Mouse (Mus musculus) embryonic facial prominence, embryonic 12.5 days (tissue): ENCODE data around the gene Filip1l. TPM values are rescaled to one million over a fixed set of nuclear protein-coding genes. Genes with fewer than 3 reads are reported as not detected.

Experiments
- ATAC-seq: fragments of 200-750 bp; cut with Nextera tagmentation; 2 replicates; pipeline ENCODE4 v1.8.0; 2017; ENCODE audit not compliant: insufficient number of reproducible peaks, insufficient read depth, low FRiP score, low TSS enrichment
- H3K27ac ChIP-seq: fragments of 300-500 bp; sonication (generic); 2 replicates; pipeline ENCODE4 v1.5.1; 2016; ENCODE audit warnings: mild to moderate bottlenecking
- H3K27me3 ChIP-seq: fragments of 300-500 bp; sonication (generic); 2 replicates; pipeline ENCODE4 v1.6.1; 2016; ENCODE audit warnings: mild to moderate bottlenecking, moderate library complexity
- H3K36me3 ChIP-seq: fragments of 300-500 bp; sonication (generic); 2 replicates; pipeline ENCODE4 v1.6.1; 2016; ENCODE audit warnings: mild to moderate bottlenecking
- H3K4me1 ChIP-seq: fragments of 300-500 bp; sonication (generic); 2 replicates; pipeline ENCODE4 v1.6.1; 2016
- H3K4me2 ChIP-seq: fragments of 300-500 bp; sonication (generic); replicated peaks from 2 replicates; pipeline ENCODE4 v1.6.1; 2016; ENCODE audit warnings: mild to moderate bottlenecking, moderate library complexity
- H3K4me3 ChIP-seq: fragments of 300-500 bp; sonication (generic); 2 replicates; pipeline ENCODE4 v1.5.1; 2016; ENCODE audit warnings: mild to moderate bottlenecking
- H3K9ac ChIP-seq: fragments of 300-500 bp; sonication (generic); 2 replicates; pipeline ENCODE4 v1.6.1; 2016; ENCODE audit warnings: mild to moderate bottlenecking, moderate library complexity
- H3K9me3 ChIP-seq: fragments of 300-500 bp; sonication (generic); 2 replicates; pipeline ENCODE4 v1.6.1; 2016; ENCODE audit warnings: mild to moderate bottlenecking, moderate library complexity
- WGBS: fragments of 180-500 bp; shearing (Covaris S2); methylation state at CpG from one replicate; pipeline ENCODE4 v1.1.7; 2016; 5-methylcytosine and 5-hydroxymethylcytosine counted together
- polyA plus RNA-seq: library from polyadenylated mRNA; unstranded; fragments of >200 nt; fragmentation: Nextera tagmentation; extraction: Ambion mirVana; gene quantifications from 2 replicates; pipeline ENCODE4 v1.2.1, GENCODE M21; 2016

The Filip1l gene
- polyA plus RNA-seq, 1 experiment from 2014 or later, result 27.4 TPM

- 28% methylated on average over 6 of the region's 6 CpGs for WGBS
- Histone ChIP-seq H3K9me3 (no peaks in the 10 kb centered on the region), H3K4me1 (peaks cover 27% of the 10 kb centered on the region), H3K36me3 (no peaks in the 10 kb centered on the region), H3K27ac (no peak overlapping the region), H3K4me2 (no peak overlapping the region), H3K4me3 (no peak overlapping the region), H3K27me3 (no peaks in the 10 kb centered on the region), H3K9ac (no peak overlapping the region)
- ATAC-seq, result no peak
Measured at GRCm38 (mm10) chr16:57401702-57402101, 48.8 kb downstream of the Filip1l start.

- peaks cover 28% of the 10 kb centered on the region for H3K4me1 ChIP-seq
- no peaks in the 10 kb centered on the region for H3K9me3 ChIP-seq
- H3K27ac ChIP-seq, result no peak overlapping the region
Measured at GRCm38 (mm10) chr16:57402910-57403309, 50.0 kb downstream of the Filip1l start.

GRCm38 (mm10) chr16:57403825-57404224 lies 50.9 kb downstream of the Filip1l start:
- H3K9ac ChIP-seq, result no peak overlapping the region
- H3K4me1 ChIP-seq, result peaks cover 22% of the 10 kb centered on the region
- H3K4me2 ChIP-seq, result no peak overlapping the region
- no peaks in the 10 kb centered on the region for H3K9me3 ChIP-seq
- ATAC-seq, result no peak
- no peaks in the 10 kb centered on the region for H3K36me3 ChIP-seq
- no peak overlapping the region for H3K4me3 ChIP-seq
- H3K27me3 ChIP-seq, result no peaks in the 10 kb centered on the region
- 34% methylated on average over 5 of the region's 5 CpGs for WGBS
- peak overlapping the region; percentile 42; the same call in 1 of the 2 replicates for H3K27ac ChIP-seq

More at GRCm38 (mm10) chr16:57402910-57403309, 50.0 kb downstream of the Filip1l start:
- H3K4me2 ChIP-seq, result no peak overlapping the region
- H3K9ac ChIP-seq, result no peak overlapping the region
- H3K36me3 ChIP-seq, result no peaks in the 10 kb centered on the region
- no peak for ATAC-seq
- H3K27me3 ChIP-seq, result no peaks in the 10 kb centered on the region
- WGBS, result 79% methylated on average over 4 of the region's 4 CpGs
- H3K4me3 ChIP-seq, result no peak overlapping the region

GRCm38 (mm10) chr16:57412766-57413165 lies 59.9 kb downstream of the Filip1l start:
- H3K4me3 ChIP-seq, result no peak overlapping the region
- H3K36me3 ChIP-seq, result no peaks in the 10 kb centered on the region
- peaks cover 4% of the 10 kb centered on the region; the same call in 1 of the 2 replicates for H3K4me1 ChIP-seq
- no peak overlapping the region for H3K4me2 ChIP-seq
- H3K27me3 ChIP-seq, result no peaks in the 10 kb centered on the region
- H3K9me3 ChIP-seq, result no peaks in the 10 kb centered on the region
- WGBS, result 41% methylated on average over 4 of the region's 4 CpGs
- no peak for ATAC-seq
- H3K27ac ChIP-seq, result no peak overlapping the region
- no peak overlapping the region for H3K9ac ChIP-seq

- H3K9me3 ChIP-seq, result no peaks in the 10 kb centered on the region
- no peak overlapping the region for H3K27ac ChIP-seq
- peaks cover 5% of the 10 kb centered on the region for H3K4me1 ChIP-seq
- no peak for ATAC-seq
- H3K4me2 ChIP-seq, result no peak overlapping the region
- H3K4me3 ChIP-seq, result no peak overlapping the region
- H3K9ac ChIP-seq, result no peak overlapping the region
- WGBS, result 30% methylated on average over 2 of the region's 2 CpGs
- no peaks in the 10 kb centered on the region for H3K27me3 ChIP-seq
- no peaks in the 10 kb centered on the region for H3K36me3 ChIP-seq
Measured at GRCm38 (mm10) chr16:57416049-57416448, 63.2 kb downstream of the Filip1l start.

- ATAC-seq, result no peak
- H3K4me3 ChIP-seq, result no peak overlapping the region
- H3K27me3 ChIP-seq, result no peaks in the 10 kb centered on the region
- H3K4me2 ChIP-seq, result no peak overlapping the region
- H3K36me3 ChIP-seq, result no peaks in the 10 kb centered on the region
- H3K9me3 ChIP-seq, result no peaks in the 10 kb centered on the region
- WGBS, result 75% methylated on average over 9 of the region's 9 CpGs
- no peak overlapping the region for H3K9ac ChIP-seq
- no peak overlapping the region for H3K27ac ChIP-seq
- peaks cover 14% of the 10 kb centered on the region for H3K4me1 ChIP-seq
Measured at GRCm38 (mm10) chr16:57417017-57417416, 64.1 kb downstream of the Filip1l start.

- H3K4me1 ChIP-seq, result peaks cover 16% of the 10 kb centered on the region
- WGBS, result 72% methylated on average over 1 of the region's 1 CpGs
- H3K9me3 ChIP-seq, result no peaks in the 10 kb centered on the region
- no peak overlapping the region for H3K9ac ChIP-seq
- ATAC-seq, result no peak
- no peak overlapping the region for H3K4me3 ChIP-seq
- no peaks in the 10 kb centered on the region for H3K27me3 ChIP-seq
- no peak overlapping the region for H3K4me2 ChIP-seq
- no peak overlapping the region for H3K27ac ChIP-seq
- no peaks in the 10 kb centered on the region for H3K36me3 ChIP-seq
Measured at GRCm38 (mm10) chr16:57417955-57418354, 65.1 kb downstream of the Filip1l start.

GRCm38 (mm10) chr16:57419332-57419731 lies 66.4 kb downstream of the Filip1l start:
- WGBS, result 54% methylated on average over 5 of the region's 5 CpGs
- H3K27me3 ChIP-seq, result no peaks in the 10 kb centered on the region
- ATAC-seq, result no peak
- H3K9me3 ChIP-seq, result no peaks in the 10 kb centered on the region
- H3K4me2 ChIP-seq, result no peak overlapping the region
- H3K27ac ChIP-seq, result no peak overlapping the region
- H3K4me3 ChIP-seq, result no peak overlapping the region
- H3K4me1 ChIP-seq, result peaks cover 22% of the 10 kb centered on the region
- no peaks in the 10 kb centered on the region for H3K36me3 ChIP-seq
- no peak overlapping the region for H3K9ac ChIP-seq

- H3K9ac ChIP-seq, result no peak overlapping the region
- no peak overlapping the region for H3K27ac ChIP-seq
- no peak overlapping the region for H3K4me2 ChIP-seq
- no peak for ATAC-seq
- no peaks in the 10 kb centered on the region for H3K27me3 ChIP-seq
- H3K36me3 ChIP-seq, result no peaks in the 10 kb centered on the region
- WGBS, result 86% methylated on average over 5 of the region's 5 CpGs
- no peaks in the 10 kb centered on the region for H3K9me3 ChIP-seq
- H3K4me3 ChIP-seq, result no peak overlapping the region
- peaks cover 22% of the 10 kb centered on the region for H3K4me1 ChIP-seq
Measured at GRCm38 (mm10) chr16:57419881-57420280, 67.0 kb downstream of the Filip1l start.

- H3K36me3 ChIP-seq, result no peaks in the 10 kb centered on the region
- H3K4me2 ChIP-seq, result no peak overlapping the region
- 51% methylated on average over 8 of the region's 8 CpGs for WGBS
- no peaks in the 10 kb centered on the region for H3K9me3 ChIP-seq
- ATAC-seq, result no peak
- H3K27ac ChIP-seq, result no peak overlapping the region
- H3K4me3 ChIP-seq, result no peak overlapping the region
- H3K27me3 ChIP-seq, result no peaks in the 10 kb centered on the region
- H3K9ac ChIP-seq, result no peak overlapping the region
- H3K4me1 ChIP-seq, result peaks cover 19% of the 10 kb centered on the region
Measured at GRCm38 (mm10) chr16:57420773-57421556, 68.1 kb downstream of the Filip1l start.

GRCm38 (mm10) chr16:57421680-57422417 lies 69.0 kb downstream of the Filip1l start:
- Histone ChIP-seq H3K4me3 (no peak overlapping the region), H3K27ac (no peak overlapping the region), H3K36me3 (no peaks in the 10 kb centered on the region), H3K27me3 (no peaks in the 10 kb centered on the region), H3K4me2 (no peak overlapping the region), H3K9ac (no peak overlapping the region), H3K9me3 (no peaks in the 10 kb centered on the region), H3K4me1 (peaks cover 18% of the 10 kb centered on the region; the same call in 1 of the 2 replicates)
- no peak for ATAC-seq
- 75% methylated on average over 7 of the region's 7 CpGs for WGBS
